Mouse (Mus musculus): Measurements from ENCODE around the gene Bach1. TPM values are rescaled to one million over a fixed set of nuclear protein-coding genes. Genes with fewer than 3 reads are reported as not detected.

The Bach1 gene
- total and polyA plus RNA-seq, 3 experiments = 8.3 to 27.9 (median 26.4) TPM

DNA sequence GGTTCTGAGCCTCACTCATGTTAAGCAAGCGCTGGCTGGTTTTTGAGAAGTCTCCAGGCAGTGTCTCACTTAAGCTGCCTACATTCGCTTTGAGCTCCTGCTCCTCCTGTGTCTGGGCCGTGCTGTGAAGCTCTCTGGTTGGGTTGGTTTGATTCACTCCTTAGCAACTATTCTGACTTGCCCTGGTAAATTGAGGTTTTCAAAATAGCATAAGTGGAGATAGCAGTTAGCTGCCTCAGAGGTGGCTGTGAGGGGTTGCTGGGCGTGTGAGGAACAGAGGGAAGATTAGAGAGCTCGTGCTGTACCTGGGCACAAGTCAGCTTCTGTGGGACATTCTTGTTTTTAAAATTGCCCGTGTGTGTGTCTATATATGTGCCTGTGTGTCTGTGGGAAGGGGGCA is 27.6 kb downstream of the Bach1 start:
- intact Hi-C loops (cut with DNase I) = no loop called here
- H3K27me3 ChIP-seq (ENCODE audit: control insufficient read depth, insufficient read depth, low read length) = no peaks in the 10 kb centered on the region
- H3K9ac ChIP-seq (ENCODE audit: low read depth, low read length) = no peak overlapping the region
- WGBS = 75% methylated on average over 6 of the region's 6 CpGs
- peak overlapping the region; percentile 43 for H3K27ac ChIP-seq
- no peak for TF ChIP-seq POLR2A (IDR thresholded peaks at IDR 0.05; ENCODE audit: insufficient read depth, low read depth, low read length)
- TF ChIP-seq EP300 (IDR thresholded peaks at IDR 0.05; ENCODE audit: insufficient read depth, low read depth, low read length) = no peak
- no peak for TF ChIP-seq CTCF (IDR thresholded peaks at IDR 0.05)
- no peaks in the 10 kb centered on the region; the same call in none of the 2 replicates for H3K79me2 ChIP-seq (replicated peaks; ENCODE audit: control insufficient read depth, insufficient read depth, low read length)
- H3K4me1 ChIP-seq (ENCODE audit: control insufficient read depth, insufficient read depth, low read length) = peaks cover 1% of the 10 kb centered on the region; the same call in 1 of the 2 replicates
- H3K4me3 ChIP-seq = 0 out of 2 replicates have a peak overlapping the region, but pooled peaks have one; percentile 5
- peaks cover 3% of the 10 kb centered on the region for H3K36me3 ChIP-seq (ENCODE audit: control insufficient read depth, insufficient read depth, low read length)
- no peak for DNase-seq

GRCm38 (mm10) chr16:87727250-87727649 is 28.5 kb downstream of the Bach1 start:
- Histone ChIP-seq H3K4me1 (ENCODE audit: control insufficient read depth, insufficient read depth, low read length) (peaks cover 1% of the 10 kb centered on the region; the same call in 1 of the 2 replicates), H3K4me3 (no peak overlapping the region), H3K79me2 (replicated peaks; ENCODE audit: control insufficient read depth, insufficient read depth, low read length) (no peaks in the 10 kb centered on the region; the same call in none of the 2 replicates), H3K36me3 (ENCODE audit: control insufficient read depth, insufficient read depth, low read length) (peaks cover 3% of the 10 kb centered on the region), H3K27ac (no peak overlapping the region; the same call in 1 of the 2 replicates), H3K27me3 (ENCODE audit: control insufficient read depth, insufficient read depth, low read length) (no peaks in the 10 kb centered on the region), H3K9ac (ENCODE audit: low read depth, low read length) (no peak overlapping the region)
- intact Hi-C loops (cut with DNase I) = no loop called here
- DNase-seq = no peak
- TF ChIP-seq POLR2A (IDR thresholded peaks at IDR 0.05; ENCODE audit: insufficient read depth, low read depth, low read length) (no peak), EP300 (IDR thresholded peaks at IDR 0.05; ENCODE audit: insufficient read depth, low read depth, low read length) (no peak), CTCF (IDR thresholded peaks at IDR 0.05) (no peak)
- 51% methylated on average over 9 of the region's 9 CpGs for WGBS

DNA sequence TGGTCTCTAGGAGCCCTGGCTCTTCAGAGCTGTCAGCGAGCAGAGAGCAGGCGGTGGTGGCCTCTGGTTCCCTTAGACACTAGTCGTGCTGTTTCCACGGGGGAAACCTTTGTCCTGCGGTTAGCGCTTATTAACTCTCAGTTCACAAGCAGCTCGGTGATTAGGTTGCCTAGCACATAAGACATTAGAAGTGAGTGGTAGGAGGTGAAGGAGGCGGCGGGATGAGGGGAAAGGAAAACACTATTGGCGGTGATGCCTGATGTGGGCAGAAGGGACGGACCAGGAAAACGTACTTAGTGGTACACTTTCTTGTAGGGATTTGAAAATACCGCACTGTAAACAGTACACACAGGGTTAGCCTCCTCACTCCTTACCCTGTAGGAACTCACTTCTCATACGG is 29.2 kb downstream of the Bach1 start:
- DNase-seq = no peak
- TF ChIP-seq EP300 (IDR thresholded peaks at IDR 0.05; ENCODE audit: insufficient read depth, low read depth, low read length) (no peak), POLR2A (IDR thresholded peaks at IDR 0.05; ENCODE audit: insufficient read depth, low read depth, low read length) (no peak), CTCF (IDR thresholded peaks at IDR 0.05) (no peak)
- Histone ChIP-seq H3K27ac (no peak overlapping the region), H3K4me3 (no peak overlapping the region), H3K36me3 (ENCODE audit: control insufficient read depth, insufficient read depth, low read length) (peaks cover 3% of the 10 kb centered on the region), H3K27me3 (ENCODE audit: control insufficient read depth, insufficient read depth, low read length) (no peaks in the 10 kb centered on the region), H3K4me1 (ENCODE audit: control insufficient read depth, insufficient read depth, low read length) (peaks cover 1% of the 10 kb centered on the region; the same call in 1 of the 2 replicates), H3K79me2 (replicated peaks; ENCODE audit: control insufficient read depth, insufficient read depth, low read length) (no peaks in the 10 kb centered on the region; the same call in none of the 2 replicates), H3K9ac (ENCODE audit: low read depth, low read length) (no peak overlapping the region)
- intact Hi-C loops (cut with DNase I) = no loop called here
- WGBS = 89% methylated on average over 14 of the region's 14 CpGs

DNA sequence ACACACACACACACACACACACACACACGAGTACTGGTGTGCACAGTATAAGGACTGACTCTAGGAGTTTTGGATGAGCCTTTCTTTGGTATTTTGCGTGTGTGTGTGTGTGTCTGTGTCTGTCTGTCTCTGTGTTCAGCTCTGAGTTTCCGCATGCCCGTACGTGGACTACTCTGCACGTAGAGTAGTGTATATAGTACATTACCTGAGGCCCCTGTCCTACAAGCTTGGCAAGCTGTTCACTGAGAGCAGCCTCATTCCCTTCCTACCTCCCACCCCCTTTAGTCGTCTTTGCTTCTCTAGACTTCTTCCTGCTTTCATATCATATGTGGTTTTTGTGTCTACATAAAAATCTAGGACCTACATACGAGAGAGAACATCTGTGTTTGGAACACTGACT is 30.0 kb downstream of the Bach1 start:
- H3K79me2 ChIP-seq (replicated peaks; ENCODE audit: control insufficient read depth, insufficient read depth, low read length) = no peaks in the 10 kb centered on the region; the same call in none of the 2 replicates
- H3K27me3 ChIP-seq (ENCODE audit: control insufficient read depth, insufficient read depth, low read length) = no peaks in the 10 kb centered on the region
- H3K36me3 ChIP-seq (ENCODE audit: control insufficient read depth, insufficient read depth, low read length) = peaks cover 3% of the 10 kb centered on the region
- H3K4me1 ChIP-seq (ENCODE audit: control insufficient read depth, insufficient read depth, low read length) = peaks cover 1% of the 10 kb centered on the region; the same call in 1 of the 2 replicates
- WGBS = 86% methylated on average over 8 of the region's 8 CpGs
- no peak overlapping the region for H3K9ac ChIP-seq (ENCODE audit: low read depth, low read length)
- H3K4me3 ChIP-seq = no peak overlapping the region
- no peak for DNase-seq
- intact Hi-C loops (cut with DNase I) = no loop called here
- no peak overlapping the region for H3K27ac ChIP-seq
- TF ChIP-seq EP300 (IDR thresholded peaks at IDR 0.05; ENCODE audit: insufficient read depth, low read depth, low read length) = no peak
- TF ChIP-seq POLR2A (IDR thresholded peaks at IDR 0.05; ENCODE audit: insufficient read depth, low read depth, low read length) = no peak
- no peak for TF ChIP-seq CTCF (IDR thresholded peaks at IDR 0.05)

- intact Hi-C loops (cut with DNase I) = no loop called here
- Histone ChIP-seq H3K79me2 (replicated peaks; ENCODE audit: control insufficient read depth, insufficient read depth, low read length) (no peaks in the 10 kb centered on the region; the same call in none of the 2 replicates), H3K27ac (no peak overlapping the region), H3K4me3 (no peak overlapping the region), H3K9ac (ENCODE audit: low read depth, low read length) (no peak overlapping the region), H3K4me1 (ENCODE audit: control insufficient read depth, insufficient read depth, low read length) (peaks cover 1% of the 10 kb centered on the region; the same call in 1 of the 2 replicates), H3K27me3 (ENCODE audit: control insufficient read depth, insufficient read depth, low read length) (no peaks in the 10 kb centered on the region), H3K36me3 (ENCODE audit: control insufficient read depth, insufficient read depth, low read length) (peaks cover 3% of the 10 kb centered on the region)
- TF ChIP-seq CTCF (IDR thresholded peaks at IDR 0.05) (no peak), EP300 (IDR thresholded peaks at IDR 0.05; ENCODE audit: insufficient read depth, low read depth, low read length) (no peak), POLR2A (IDR thresholded peaks at IDR 0.05; ENCODE audit: insufficient read depth, low read depth, low read length) (no peak)
- no peak for DNase-seq
- WGBS = 76% methylated on average over 20 of the region's 20 CpGs
These were observed 30.7 kb downstream of the Bach1 start for GRCm38 (mm10) chr16:87729469-87729868.

- peak in 1 of 2 experiments; percentile 13 for DNase-seq
- Histone ChIP-seq H3K36me3 (ENCODE audit: control insufficient read depth, insufficient read depth, low read length) (no peaks in the 10 kb centered on the region), H3K4me3 (no peak overlapping the region), H3K9ac (ENCODE audit: low read depth, low read length) (no peak overlapping the region), H3K27ac (no peak overlapping the region), H3K4me1 (ENCODE audit: control insufficient read depth, insufficient read depth, low read length) (no peaks in the 10 kb centered on the region), H3K27me3 (ENCODE audit: control insufficient read depth, insufficient read depth, low read length) (no peaks in the 10 kb centered on the region), H3K79me2 (replicated peaks; ENCODE audit: control insufficient read depth, insufficient read depth, low read length) (no peaks in the 10 kb centered on the region)
- TF ChIP-seq POLR2A (IDR thresholded peaks at IDR 0.05; ENCODE audit: insufficient read depth, low read depth, low read length) (no peak), EP300 (IDR thresholded peaks at IDR 0.05; ENCODE audit: insufficient read depth, low read depth, low read length) (no peak), CTCF (IDR thresholded peaks at IDR 0.05) (no peak)
- intact Hi-C loops (cut with DNase I) = no loop called here
- 80% methylated on average over 4 of the region's 4 CpGs for WGBS
These were observed 36.2 kb downstream of the Bach1 start for GRCm38 (mm10) chr16:87734868-87735381.
